Mouse (Mus musculus) spleen, adult 12 weeks (tissue): Measurements from ENCODE around the gene Agap1.
A peak's percentile ranks its signal among the peaks of the same experiment; 100 is the strongest.
"Not testable (repeated sequence)": the region's sequence is repeated elsewhere in the genome, so short reads cannot be mapped to it uniquely, and the experiment has no call there.

Experiments
- DNase-seq: peaks from one replicate; pipeline ENCODE4 v3.0.0; 2022; ENCODE audit warnings: low spot score

The Agap1 gene

GRCm38 (mm10) chr1:89501891-89502290, 47.3 kb downstream of the Agap1 start:
- DNase-seq = not testable (repeated sequence)

GRCm38 (mm10) chr1:89509196-89509595, 54.6 kb downstream of the Agap1 start:
- no peak for DNase-seq

- DNase-seq = no peak
Observed at GRCm38 (mm10) chr1:89509763-89510340, 55.2 kb downstream of the Agap1 start.

GRCm38 (mm10) chr1:89510731-89511130, 56.1 kb downstream of the Agap1 start:
- DNase-seq = no peak

GRCm38 (mm10) chr1:89513616-89514283, 59.1 kb downstream of the Agap1 start:
- no peak for DNase-seq

GRCm38 (mm10) chr1:89515808-89516560, 61.4 kb downstream of the Agap1 start:
- DNase-seq = no peak

GRCm38 (mm10) chr1:89517817-89518216, 63.2 kb downstream of the Agap1 start:
- no peak for DNase-seq

GRCm38 (mm10) chr1:89519914-89520643, 65.5 kb downstream of the Agap1 start:
- no peak for DNase-seq

GRCm38 (mm10) chr1:89521406-89521805, 66.8 kb downstream of the Agap1 start:
- no peak for DNase-seq

- no peak for DNase-seq
Observed at GRCm38 (mm10) chr1:89521935-89522535, 67.4 kb downstream of the Agap1 start.

- peak; percentile 41 for DNase-seq
Observed at GRCm38 (mm10) chr1:89524369-89524768, 69.8 kb downstream of the Agap1 start.

GRCm38 (mm10) chr1:89524998-89525397, 70.4 kb downstream of the Agap1 start:
- DNase-seq = no peak

GRCm38 (mm10) chr1:89525825-89526224, 71.2 kb downstream of the Agap1 start:
- no peak for DNase-seq

- no peak for DNase-seq
Observed at GRCm38 (mm10) chr1:89528671-89529276, 74.2 kb downstream of the Agap1 start.

- no peak for DNase-seq
Observed at GRCm38 (mm10) chr1:89533702-89534101, 79.1 kb downstream of the Agap1 start.

GRCm38 (mm10) chr1:89535206-89535605, 80.6 kb downstream of the Agap1 start:
- DNase-seq = no peak

- DNase-seq = no peak
Observed at GRCm38 (mm10) chr1:89538163-89538946, 83.7 kb downstream of the Agap1 start.

- DNase-seq = no peak
Observed at GRCm38 (mm10) chr1:89539127-89539526, 84.5 kb downstream of the Agap1 start.

GRCm38 (mm10) chr1:89541151-89541550, 86.5 kb downstream of the Agap1 start:
- no peak for DNase-seq

- no peak for DNase-seq
Observed at GRCm38 (mm10) chr1:89542464-89542863, 87.9 kb downstream of the Agap1 start.

- DNase-seq = no peak
Observed at GRCm38 (mm10) chr1:89543312-89543711, 88.7 kb downstream of the Agap1 start.
